Mouse (Mus musculus) CD8-positive naive resting alpha-beta T cell, adult 2 months (primary cell): ENCODE data around the gene Fam240a.

Source experiments
- DNase-seq, 2 experiments: peaks; one replicate each; pipeline ENCODE4 v3.0.0; 2022; ENCODE audit warnings: low read depth in 2 of 2, low spot score in 2 of 2

Gene Fam240a

DNA sequence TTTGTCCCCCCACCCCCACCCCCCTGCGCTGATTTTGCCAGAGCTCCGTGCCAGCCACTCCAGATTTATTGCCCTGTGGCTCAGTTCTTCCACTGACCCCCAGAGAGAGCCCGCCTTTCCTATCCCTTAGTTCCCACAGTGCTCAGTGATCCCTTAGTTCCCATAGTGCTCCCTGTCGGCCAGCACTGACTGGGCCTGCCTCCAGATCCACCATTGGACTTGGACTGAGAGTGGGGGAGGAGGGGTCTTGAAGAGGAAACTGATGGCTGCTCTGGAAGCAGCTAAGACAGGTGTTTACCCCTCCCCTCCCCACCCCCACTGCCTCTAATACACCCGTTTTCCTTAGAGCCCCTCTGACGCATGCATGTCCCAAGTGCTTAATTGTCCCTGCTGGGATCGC is 20.7 kb downstream of the Fam240a start:
- no peak for DNase-seq

DNA sequence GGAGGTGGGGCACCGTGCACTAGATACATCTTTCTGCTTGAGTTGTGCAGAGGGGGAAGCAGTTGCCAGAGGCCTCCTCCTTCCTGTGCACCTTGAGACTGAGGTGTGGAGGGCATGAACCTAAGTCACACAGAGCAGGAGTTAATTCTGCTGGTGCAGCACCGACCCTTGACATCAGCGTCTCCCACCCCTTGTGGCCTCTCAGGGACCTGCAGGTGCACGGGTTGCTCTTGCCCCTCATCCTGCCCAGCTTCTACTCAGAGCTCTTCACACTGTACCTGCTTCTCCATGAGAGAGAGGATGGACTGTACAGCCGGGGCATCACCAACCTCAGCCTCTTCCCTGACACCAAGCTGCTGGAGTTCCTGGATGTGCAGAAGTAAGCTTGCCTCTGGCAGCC is 21.2 kb downstream of the Fam240a start:
- peak; percentile 54 to 70 for DNase-seq

DNA sequence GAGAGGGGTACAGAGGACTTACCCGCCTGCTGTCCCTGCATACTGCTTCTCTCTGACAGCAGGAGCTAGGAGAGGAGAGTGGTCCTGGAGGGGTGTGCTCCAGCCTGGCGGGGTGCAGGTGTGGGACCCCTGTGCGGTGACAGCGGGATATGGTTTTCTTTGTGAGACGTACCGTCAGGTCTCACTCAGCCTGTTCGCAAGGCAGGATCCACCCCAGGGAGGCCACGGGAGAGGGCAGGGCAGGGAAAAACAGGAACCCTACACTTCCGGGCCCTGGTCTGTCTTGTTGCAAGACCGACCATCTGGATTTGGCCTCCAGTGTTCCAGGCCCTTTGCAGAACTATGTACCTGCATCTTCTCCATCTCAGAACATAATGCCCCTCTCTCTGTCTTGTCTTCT is 23.2 kb downstream of the Fam240a start:
- DNase-seq, result no peak

DNA sequence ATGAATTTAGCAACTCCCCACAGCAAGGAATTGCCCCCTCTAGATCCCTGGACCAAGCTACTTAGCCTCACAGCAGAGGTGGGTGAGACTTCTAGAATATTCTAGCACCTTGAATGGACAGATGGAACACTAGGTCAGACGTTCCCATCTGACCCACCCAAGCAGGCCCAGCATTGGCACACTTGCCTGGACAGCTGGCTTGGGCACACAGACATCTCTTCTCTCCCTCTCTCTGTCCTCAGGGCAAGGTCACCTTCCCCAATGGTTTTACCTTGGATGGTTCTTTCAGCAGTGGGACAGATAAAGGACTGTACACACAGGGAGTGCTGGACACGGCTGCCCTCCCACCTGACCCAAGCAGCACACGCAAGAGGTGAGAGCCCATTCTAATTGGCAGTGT is 24.1 kb downstream of the Fam240a start:
- no peak for DNase-seq

DNA sequence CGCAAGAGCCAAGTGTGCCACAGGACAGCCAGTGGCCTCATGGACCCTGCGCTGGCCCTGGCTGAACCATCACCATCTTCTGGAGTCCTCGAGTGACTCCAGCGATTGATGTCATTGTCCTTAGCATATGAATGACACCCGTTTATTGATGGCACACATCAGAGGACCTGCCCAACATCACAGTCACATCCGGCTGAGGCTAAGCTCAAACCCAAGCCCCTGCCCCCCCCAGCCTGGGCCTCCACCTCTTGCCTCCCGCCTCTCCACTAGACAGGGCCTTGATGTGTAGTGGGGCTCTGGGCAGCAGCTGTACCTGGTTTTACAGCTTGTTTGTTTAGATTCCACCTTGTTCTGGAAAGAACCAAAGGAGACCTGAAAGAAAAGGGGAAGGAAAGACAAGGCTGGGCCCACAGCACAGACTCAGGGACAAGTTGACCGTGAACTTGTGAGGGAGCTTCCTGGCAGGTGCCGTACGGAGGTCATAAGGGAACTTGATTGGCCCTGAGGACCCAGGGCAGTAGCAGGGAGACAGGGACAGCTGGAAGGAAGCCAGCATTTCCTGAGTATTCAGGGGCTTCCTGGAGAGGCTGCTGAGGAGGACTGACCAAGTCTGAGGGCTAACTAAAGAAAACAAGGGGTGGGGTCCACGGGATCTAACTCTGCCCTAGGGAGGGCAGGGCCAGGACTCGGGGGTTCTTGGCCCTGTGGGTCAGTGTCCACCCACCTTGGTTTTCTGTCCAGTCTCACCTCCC is 25.4 kb downstream of the Fam240a start:
- peak in 1 of 2 experiments; percentile 61 for DNase-seq

DNA sequence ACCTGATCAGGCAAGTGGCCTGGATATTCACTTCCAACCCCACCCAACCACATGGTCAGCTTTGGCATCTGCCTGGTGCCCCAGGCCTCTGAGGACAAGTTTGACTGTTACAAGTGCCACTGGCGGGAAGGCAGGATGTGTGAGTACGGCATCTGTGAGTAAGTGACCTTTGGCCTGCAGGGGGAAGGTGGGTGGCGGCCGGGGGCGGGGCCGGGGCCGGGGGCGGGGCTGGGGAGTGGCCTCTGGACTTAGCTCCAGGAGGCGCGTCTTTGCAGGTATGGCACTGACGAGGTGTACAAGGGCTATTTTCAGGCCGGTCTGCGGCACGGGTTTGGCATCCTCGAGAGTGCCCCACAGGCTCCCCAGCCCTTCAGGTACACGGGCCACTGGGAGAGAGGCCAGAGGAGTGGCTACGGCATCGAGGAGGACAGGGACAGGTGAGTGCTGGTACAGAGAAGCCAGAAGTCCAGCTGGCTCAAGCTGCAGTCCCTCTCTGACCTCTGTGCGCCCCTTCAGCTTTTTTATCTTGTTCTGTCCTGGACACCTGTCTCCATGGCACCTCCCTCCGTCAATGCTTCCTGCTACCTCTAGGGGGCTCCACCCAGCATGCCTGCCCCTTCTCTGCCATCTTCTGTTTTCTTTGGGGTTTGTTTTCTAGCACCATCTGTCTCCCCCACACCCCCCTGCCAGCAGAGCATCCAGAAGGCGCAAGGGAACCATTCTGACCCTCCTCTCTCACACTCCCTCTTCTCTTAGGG is 26.5 kb downstream of the Fam240a start:
- DNase-seq, result peak in 1 of 2 experiments; percentile 47

DNA sequence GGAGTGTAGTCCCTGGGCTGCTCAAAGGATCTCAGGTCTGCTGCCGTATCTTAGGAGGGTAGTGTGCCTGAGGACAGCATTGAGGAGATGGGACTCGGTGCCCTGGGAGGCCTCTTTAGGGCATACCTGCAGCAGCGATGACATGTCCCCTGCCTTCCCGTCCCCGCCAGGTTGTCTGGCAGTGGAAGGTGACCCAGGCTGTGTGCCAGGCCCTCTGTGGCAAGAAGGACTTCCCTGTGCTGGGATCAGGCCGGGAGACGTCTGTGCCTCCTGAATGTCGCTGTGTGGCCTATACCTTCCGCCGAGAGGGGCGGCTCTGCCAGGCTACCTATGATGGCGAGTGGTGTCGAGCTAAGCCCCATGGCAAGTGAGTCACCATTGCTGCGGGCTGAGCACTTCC is 27.7 kb downstream of the Fam240a start:
- no peak for DNase-seq

- no peak for DNase-seq
Measured at GRCm38 (mm10) chr9:110887388-110888303, 29.0 kb downstream of the Fam240a start.

GRCm38 (mm10) chr9:110881953-110882352 is 34.7 kb downstream of the Fam240a start:
- no peak for DNase-seq

GRCm38 (mm10) chr9:110880772-110881171 is 35.9 kb downstream of the Fam240a start:
- DNase-seq, result no peak

DNA sequence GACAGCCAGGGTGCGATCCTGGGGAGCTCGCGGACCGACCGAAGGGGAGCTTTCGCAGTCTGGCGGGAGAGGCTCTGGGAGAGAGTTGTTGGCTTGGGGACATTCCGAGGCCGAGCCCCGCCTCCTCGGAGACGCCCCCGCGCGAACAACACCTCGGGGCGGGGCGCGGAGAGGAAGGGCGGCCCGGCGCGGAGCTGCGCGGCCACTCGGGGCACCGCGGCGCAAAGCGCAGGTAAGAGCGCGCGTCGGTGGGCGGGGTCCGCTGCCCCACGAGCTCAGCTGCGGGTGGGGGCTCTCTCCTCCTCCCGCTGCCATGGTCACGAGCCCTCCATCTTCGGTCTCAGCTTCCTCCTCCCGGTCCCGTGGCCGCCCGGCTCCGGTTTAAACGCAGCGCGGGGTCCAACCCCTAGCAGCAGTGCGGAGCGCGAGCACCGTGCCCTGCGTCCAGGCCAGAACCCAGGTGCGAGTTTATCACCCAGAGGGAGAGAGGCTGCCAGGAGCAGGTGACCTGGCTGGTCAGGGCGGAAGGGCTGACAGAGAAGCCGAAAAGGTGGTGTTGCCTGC is 36.6 kb downstream of the Fam240a start, which contains the start of gene Tmie:
Gene Tmie (minus strand): TSS at position 116 of the 564 bp plus-strand sequence.
- DNase-seq, result peak; percentile 71 to 75

DNA sequence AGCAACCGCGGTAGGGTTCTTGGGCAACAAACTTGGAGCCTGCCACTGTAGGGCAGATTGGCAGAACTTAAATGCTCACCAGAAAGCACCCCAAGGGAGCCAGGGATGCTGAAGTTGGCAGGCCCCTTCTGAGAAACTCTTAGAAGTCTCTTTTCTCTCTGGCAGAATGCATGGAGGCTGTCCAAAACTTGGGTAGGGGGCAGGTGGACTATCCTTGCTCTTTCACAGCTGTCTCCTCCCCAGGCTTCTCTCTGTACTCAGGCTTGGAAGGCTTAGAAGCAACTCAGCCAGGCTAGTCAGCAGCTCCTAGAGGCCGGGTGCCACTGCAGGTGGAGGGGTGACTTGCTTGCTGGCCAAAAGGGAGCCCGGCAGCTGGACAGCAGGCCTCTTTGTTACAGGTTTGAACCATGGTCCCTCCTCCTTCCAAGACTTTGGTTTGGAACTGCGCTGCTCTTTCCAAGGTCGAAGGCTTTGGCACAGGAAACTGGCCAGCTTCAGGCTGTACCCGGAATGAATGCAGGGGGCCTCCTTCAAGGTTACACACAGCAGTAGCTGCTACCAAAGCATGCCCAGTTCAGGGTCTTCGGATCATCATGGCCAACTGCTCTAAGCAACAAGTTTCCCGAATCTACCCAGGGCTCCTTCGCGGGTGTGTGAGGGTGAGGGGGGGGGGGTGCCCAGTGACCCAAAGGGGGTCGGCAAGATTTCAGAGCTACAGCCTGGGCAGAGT is 37.3 kb downstream of the Fam240a start, which contains the start of gene Als2cl:
Gene Als2cl (plus strand): TSS at position 680 of the 730 bp plus-strand sequence.
- no peak for DNase-seq

DNA sequence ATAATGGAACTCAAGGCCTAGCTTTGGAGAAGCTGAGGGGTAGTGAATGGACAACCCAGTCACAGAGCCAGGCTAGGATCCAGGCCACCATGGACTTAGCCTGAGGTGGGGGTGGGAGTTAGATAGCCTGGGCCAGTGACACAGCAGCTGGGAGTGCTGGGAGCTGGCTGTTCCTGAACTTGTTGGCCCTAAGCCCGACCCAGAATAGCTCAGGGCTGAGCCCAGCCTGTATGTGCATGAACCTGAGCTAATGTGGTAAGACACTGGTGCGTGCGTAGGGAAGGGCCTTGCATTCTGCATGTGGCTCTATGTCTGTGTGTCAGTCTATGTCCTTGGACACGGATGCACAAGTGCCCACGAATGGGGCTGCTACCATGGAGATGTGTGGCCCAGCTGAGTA is 38.8 kb downstream of the Fam240a start:
- DNase-seq, result no peak

DNA sequence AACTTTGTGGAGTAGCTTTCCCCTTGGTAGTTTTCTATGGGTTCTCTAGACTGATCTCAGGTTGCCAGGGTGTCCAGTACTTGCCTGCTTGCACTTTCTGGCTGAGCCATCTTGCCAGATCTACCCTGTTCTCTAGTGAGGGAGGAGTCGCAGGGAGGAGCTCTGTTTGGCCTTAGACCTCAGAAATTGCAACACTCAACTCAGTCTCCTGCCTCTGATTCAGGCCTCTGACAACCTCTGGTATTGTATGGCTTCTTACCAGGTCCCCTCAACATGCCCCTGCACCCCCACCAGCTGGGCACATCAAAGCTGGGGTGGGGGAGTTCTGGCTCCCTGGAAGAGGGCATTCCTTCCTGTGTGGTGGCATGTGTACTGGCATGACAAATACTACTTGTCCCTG is 39.3 kb downstream of the Fam240a start:
- DNase-seq, result no peak

- no peak for DNase-seq
Measured at GRCm38 (mm10) chr9:110875288-110875695, 41.4 kb downstream of the Fam240a start.

DNA sequence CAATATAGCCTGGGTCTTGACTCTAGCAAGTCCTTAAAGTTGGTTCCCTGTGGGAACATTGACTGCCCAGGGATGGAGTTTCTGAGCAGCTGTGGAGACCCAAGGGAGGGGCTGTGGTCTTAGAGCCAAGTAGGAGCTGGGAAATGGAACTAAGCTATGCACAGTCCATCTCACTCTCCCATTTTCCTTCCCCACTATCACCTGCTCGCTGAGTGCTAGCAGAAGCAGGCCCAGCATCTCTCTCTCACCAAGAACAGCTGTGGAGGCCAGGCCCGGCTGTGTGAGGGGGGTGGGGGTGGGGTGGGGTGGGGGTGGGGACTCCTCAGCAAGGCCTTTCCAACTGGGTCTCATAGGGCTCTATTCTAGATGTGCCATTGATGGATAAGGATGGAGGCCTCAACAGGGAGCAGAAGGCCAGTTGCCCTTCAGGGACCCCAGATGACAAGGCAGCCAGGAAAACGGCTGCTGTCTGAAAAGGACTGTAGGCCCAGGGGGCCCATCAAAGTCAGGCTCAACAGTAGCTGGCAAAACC is 41.9 kb downstream of the Fam240a start:
- no peak for DNase-seq

- no peak for DNase-seq
Measured at GRCm38 (mm10) chr9:110873681-110874659, 42.7 kb downstream of the Fam240a start.

DNA sequence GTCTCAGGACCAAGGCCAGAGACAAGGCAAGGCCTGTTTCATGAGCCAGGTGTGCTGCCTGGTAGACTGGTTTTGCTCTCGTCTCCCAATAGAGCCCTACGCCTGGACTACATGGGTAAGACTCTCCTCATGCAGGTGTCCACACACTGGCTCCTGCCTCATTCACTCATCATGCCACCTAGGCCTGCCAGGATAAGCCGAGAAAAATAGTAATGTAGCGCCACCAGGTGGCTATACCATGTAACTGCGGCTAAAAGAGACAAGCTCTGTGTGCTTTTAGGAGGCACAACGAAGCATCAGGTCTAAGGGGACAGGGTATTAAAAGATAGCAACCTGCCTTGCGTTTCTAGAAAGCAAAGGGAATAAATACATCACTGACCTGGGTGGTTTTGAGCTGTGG is 45.6 kb downstream of the Fam240a start:
- DNase-seq, result peak; percentile 61 to 76
